12 mouse cellular contexts compared by ENCODE assay signal in genomic region chr12:111354142-111354541, GRCm38 (mm10). TPM values are rescaled to one million over a fixed set of nuclear protein-coding genes. Genes with fewer than 3 reads are reported as not detected.
DNase-seq lines count a peak whose midpoint lies in the region; ATAC-seq and TF ChIP-seq lines count a peak whose summit lies in the region.
"Had no signal": no experiment of that assay in that cellular context is flagged by ENCODE, and none has a peak within 500 bp of the region (broad histone marks: within the 10 kb centered on the region; RNA-seq: fewer than 3 reads in every experiment).

No protein-coding gene starts in this region.

- H3K4me2 ChIP-seq in embryonic facial prominence, embryonic 14.5 days (ENCODE audit: low read depth, low read length), result no peak overlapping the region
- H3K4me2 ChIP-seq in kidney, postnatal 0 days (ENCODE audit: low read length), result no peak overlapping the region
- no peak overlapping the region for H3K4me2 ChIP-seq in kidney, embryonic 14.5 days (replicated peaks; ENCODE audit: low read depth, low read length)
- no peak overlapping the region for H3K4me2 ChIP-seq in forebrain, embryonic 12.5 days
- no peak overlapping the region for H3K4me2 ChIP-seq in midbrain, postnatal 0 days (ENCODE audit: low read depth, low read length, poor library complexity, severe bottlenecking)
- H3K4me2 ChIP-seq: liver, embryonic 12.5 days had no signal

- no peaks in the 10 kb centered on the region for H3K27me3 ChIP-seq in embryonic facial prominence, embryonic 14.5 days (replicated peaks; ENCODE audit: control insufficient read depth, insufficient read depth, low read length)
- H3K27me3 ChIP-seq in embryonic facial prominence, embryonic 10.5 days (replicated peaks; ENCODE audit: low read depth, poor library complexity, severe bottlenecking), result no peaks in the 10 kb centered on the region
- no peaks in the 10 kb centered on the region for H3K27me3 ChIP-seq in kidney, postnatal 0 days (ENCODE audit: insufficient read depth, low read length)
- no peaks in the 10 kb centered on the region for H3K27me3 ChIP-seq in kidney, embryonic 14.5 days (ENCODE audit: control insufficient read depth, insufficient read depth, low read length)
- H3K27me3 ChIP-seq in forebrain, embryonic 12.5 days, result no peaks in the 10 kb centered on the region
- H3K27me3 ChIP-seq in midbrain, postnatal 0 days (ENCODE audit: insufficient read depth, low read length), result no peaks in the 10 kb centered on the region
- H3K27me3 ChIP-seq: liver, embryonic 12.5 days had no signal

- H3K27ac ChIP-seq in embryonic facial prominence, embryonic 14.5 days (replicated peaks; ENCODE audit: low read depth, low read length), result peak overlapping the region; percentile 21; the same call in 1 of the 2 replicates
- no peak overlapping the region for H3K27ac ChIP-seq in embryonic facial prominence, embryonic 10.5 days (replicated peaks)
- peak overlapping the region; percentile 66 for H3K27ac ChIP-seq in kidney, postnatal 0 days
- H3K27ac ChIP-seq in kidney, embryonic 14.5 days (ENCODE audit: low read depth, low read length), result no peak overlapping the region
- 0 out of 2 replicates have a peak overlapping the region, but pooled peaks have one; percentile 44 for H3K27ac ChIP-seq in forebrain, embryonic 12.5 days
- peak overlapping the region; percentile 38; the same call in 1 of the 2 replicates for H3K27ac ChIP-seq in midbrain, postnatal 0 days (ENCODE audit: low read depth, low read length)
- H3K27ac ChIP-seq: liver, embryonic 12.5 days had no signal

- no peak for DNase-seq in embryonic facial prominence, embryonic 14.5 days (ENCODE audit: low spot score)
- no peak for DNase-seq in embryonic facial prominence, embryonic 10.5 days (ENCODE audit: low spot score)
- no peak for DNase-seq in kidney, postnatal 0 days (ENCODE audit: low spot score)
- no peak for DNase-seq in midbrain, postnatal 0 days (ENCODE audit: low spot score)
- no peak for DNase-seq in cerebellum, adult 11-12 months
- no peak for DNase-seq in embryo, embryonic 11 days

- no peaks in the 10 kb centered on the region for H3K9me3 ChIP-seq in embryonic facial prominence, embryonic 14.5 days (ENCODE audit: control insufficient read depth, low read length)
- H3K9me3 ChIP-seq in embryonic facial prominence, embryonic 10.5 days, result no peaks in the 10 kb centered on the region
- no peaks in the 10 kb centered on the region for H3K9me3 ChIP-seq in kidney, postnatal 0 days (replicated peaks; ENCODE audit: low read length)
- no peaks in the 10 kb centered on the region for H3K9me3 ChIP-seq in kidney, embryonic 14.5 days (ENCODE audit: control insufficient read depth, low read length)
- no peaks in the 10 kb centered on the region for H3K9me3 ChIP-seq in forebrain, embryonic 12.5 days
- H3K9me3 ChIP-seq in midbrain, postnatal 0 days (ENCODE audit: low read length), result no peaks in the 10 kb centered on the region
- H3K9me3 ChIP-seq: liver, embryonic 12.5 days; megakaryocyte, embryonic 14.5 days had no signal

- no peak for ATAC-seq in embryonic facial prominence, embryonic 14.5 days (ENCODE audit: low read depth)
- no peak for ATAC-seq in kidney, postnatal 0 days (replicated peaks; ENCODE audit: low FRiP score, low read depth)
- ATAC-seq in kidney, embryonic 14.5 days (ENCODE audit: low FRiP score, low TSS enrichment), result no peak
- no peak for ATAC-seq in forebrain, embryonic 12.5 days (ENCODE audit: low FRiP score)
- no peak for ATAC-seq in midbrain, postnatal 0 days (ENCODE audit: low FRiP score)

- no peak overlapping the region for H3K9ac ChIP-seq in embryonic facial prominence, embryonic 14.5 days (ENCODE audit: low read depth, low read length)
- no peak overlapping the region for H3K9ac ChIP-seq in kidney, postnatal 0 days (ENCODE audit: low read depth, low read length)
- no peak overlapping the region for H3K9ac ChIP-seq in kidney, embryonic 14.5 days (ENCODE audit: low read depth, low read length)
- no peak overlapping the region for H3K9ac ChIP-seq in forebrain, embryonic 12.5 days
- no peak overlapping the region for H3K9ac ChIP-seq in midbrain, postnatal 0 days (replicated peaks; ENCODE audit: low read length, poor library complexity, severe bottlenecking)
- H3K9ac ChIP-seq: liver, embryonic 12.5 days had no signal

- no peak for TF ChIP-seq CTCF in kidney, postnatal 0 days (IDR thresholded peaks at IDR 0.05; ENCODE audit: low read depth)
- TF ChIP-seq CTCF in midbrain, postnatal 0 days (IDR thresholded peaks at IDR 0.05), result no peak

- H3K4me3 ChIP-seq in embryonic facial prominence, embryonic 14.5 days (ENCODE audit: low read depth, low read length), result no peak overlapping the region
- no peak overlapping the region for H3K4me3 ChIP-seq in embryonic facial prominence, embryonic 10.5 days
- no peak overlapping the region for H3K4me3 ChIP-seq in kidney, postnatal 0 days (replicated peaks; ENCODE audit: low read depth, low read length)
- H3K4me3 ChIP-seq in kidney, embryonic 14.5 days (ENCODE audit: low read length), result no peak overlapping the region
- H3K4me3 ChIP-seq in forebrain, embryonic 12.5 days (replicated peaks), result no peak overlapping the region
- no peak overlapping the region for H3K4me3 ChIP-seq in midbrain, postnatal 0 days (ENCODE audit: low read depth, low read length)
- H3K4me3 ChIP-seq: liver, embryonic 12.5 days; megakaryocyte, embryonic 14.5 days had no signal

- H3K4me1 ChIP-seq in embryonic facial prominence, embryonic 14.5 days (ENCODE audit: control insufficient read depth, insufficient read depth, low read length), result peaks cover 21% of the 10 kb centered on the region
- H3K4me1 ChIP-seq in embryonic facial prominence, embryonic 10.5 days, result peaks cover 53% of the 10 kb centered on the region
- peaks cover 37% of the 10 kb centered on the region for H3K4me1 ChIP-seq in kidney, postnatal 0 days (replicated peaks; ENCODE audit: insufficient read depth, low read length)
- H3K4me1 ChIP-seq in kidney, embryonic 14.5 days (ENCODE audit: control insufficient read depth, insufficient read depth, low read length), result peaks cover 16% of the 10 kb centered on the region
- peaks cover 43% of the 10 kb centered on the region for H3K4me1 ChIP-seq in forebrain, embryonic 12.5 days
- peaks cover 7% of the 10 kb centered on the region; the same call in 1 of the 2 replicates for H3K4me1 ChIP-seq in midbrain, postnatal 0 days (ENCODE audit: insufficient read depth, low read length)

- WGBS in embryonic facial prominence, embryonic 14.5 days, result 78% methylated on average over 5 of the region's 5 CpGs
- WGBS in embryonic facial prominence, embryonic 10.5 days, result 81% methylated on average over 5 of the region's 5 CpGs
- 67% methylated on average over 5 of the region's 5 CpGs for WGBS in kidney, postnatal 0 days
- 69% methylated on average over 5 of the region's 5 CpGs for WGBS in kidney, embryonic 14.5 days
- WGBS in forebrain, embryonic 12.5 days, result 74% methylated on average over 5 of the region's 5 CpGs
- WGBS in midbrain, postnatal 0 days, result 70% methylated on average over 5 of the region's 5 CpGs

- H3K36me3 ChIP-seq in embryonic facial prominence, embryonic 14.5 days (ENCODE audit: control insufficient read depth, insufficient read depth, low read length), result 0 out of 2 replicates have a peak, but pooled peaks cover 4% of the 10 kb centered on the region
- H3K36me3 ChIP-seq in embryonic facial prominence, embryonic 10.5 days (replicated peaks), result peaks cover 19% of the 10 kb centered on the region
- H3K36me3 ChIP-seq in kidney, postnatal 0 days (ENCODE audit: insufficient read depth, low read length), result no peaks in the 10 kb centered on the region
- H3K36me3 ChIP-seq in kidney, embryonic 14.5 days (ENCODE audit: control insufficient read depth, insufficient read depth, low read length), result no peaks in the 10 kb centered on the region
- H3K36me3 ChIP-seq in forebrain, embryonic 12.5 days (replicated peaks), result no peaks in the 10 kb centered on the region
- H3K36me3 ChIP-seq in midbrain, postnatal 0 days (ENCODE audit: insufficient read depth, low read length), result no peaks in the 10 kb centered on the region
- H3K36me3 ChIP-seq: liver, embryonic 12.5 days had no signal

RNA-seq across cellular contexts. Expression of gene Cdc42bpb, which starts 23.4 kb away (rescaled TPM):
- 37.7 and 41.5 TPM in 2 replicates for polyA plus RNA-seq in embryonic facial prominence, embryonic 14.5 days (2014; fragmentation: Nextera tagmentation; extraction: Ambion mirVana)
- 32.6 and 32.7 TPM in 2 replicates for polyA plus RNA-seq in embryonic facial prominence, embryonic 10.5 days (2016; fragmentation: Nextera tagmentation; extraction: Ambion mirVana)
- polyA plus RNA-seq in kidney, postnatal 0 days (2015; fragmentation: Nextera tagmentation; extraction: Ambion mirVana), result 27.7 and 31.6 TPM in 2 replicates
- 43.4 and 44.3 TPM in 2 replicates for polyA plus RNA-seq in kidney, embryonic 14.5 days (2014; fragmentation: Nextera tagmentation; extraction: Ambion mirVana)
- 38.9 and 41.6 TPM in 2 replicates for polyA plus RNA-seq in forebrain, embryonic 12.5 days (2016; fragmentation: Nextera tagmentation; extraction: Ambion mirVana)
- 190 and 259 TPM in 2 replicates for total RNA-seq in midbrain, postnatal 0 days (2014; rRNA removed)
- polyA plus RNA-seq in midbrain, postnatal 0 days (2015; fragmentation: Nextera tagmentation; extraction: Ambion mirVana), result 35.4 and 36.4 TPM in 2 replicates

RNA-seq across cellular contexts. Expression of gene Lbhd2, which starts 52.5 kb away (rescaled TPM):
- 5.5 and 5.8 TPM in 2 replicates for polyA plus RNA-seq in embryonic facial prominence, embryonic 14.5 days (2014; fragmentation: Nextera tagmentation; extraction: Ambion mirVana)
- polyA plus RNA-seq in embryonic facial prominence, embryonic 10.5 days (2016; fragmentation: Nextera tagmentation; extraction: Ambion mirVana), result not detected in 2 replicates
- polyA plus RNA-seq in kidney, postnatal 0 days (2015; fragmentation: Nextera tagmentation; extraction: Ambion mirVana), result 12.6 and 14.3 TPM in 2 replicates
- 5.8 and 9.9 TPM in 2 replicates for polyA plus RNA-seq in kidney, embryonic 14.5 days (2014; fragmentation: Nextera tagmentation; extraction: Ambion mirVana)
- polyA plus RNA-seq in forebrain, embryonic 12.5 days (2016; fragmentation: Nextera tagmentation; extraction: Ambion mirVana), result 0.51 and 0.63 TPM in 2 replicates
- 4.4 and 6.4 TPM in 2 replicates for total RNA-seq in midbrain, postnatal 0 days (2014; rRNA removed)
- polyA plus RNA-seq in midbrain, postnatal 0 days (2015; fragmentation: Nextera tagmentation; extraction: Ambion mirVana), result 18.2 and 19.9 TPM in 2 replicates
- total RNA-seq: hematopoietic stem cell, adult 5-6 weeks had no signal
- polyA plus RNA-seq: gonadal fat pad, adult 2 months; liver, embryonic 12.5 days had no signal

Comparison
In these comparisons a context has a peak if more than half of its experiments do, and no peak if none do; other contexts are left out.
1. H3K27ac ChIP-seq: peak in embryonic facial prominence, embryonic 14.5 days (single experiment), kidney, postnatal 0 days (single experiment), forebrain, embryonic 12.5 days (single experiment) and midbrain, postnatal 0 days (single experiment); none in embryonic facial prominence, embryonic 10.5 days (single experiment) and kidney, embryonic 14.5 days (single experiment).